Mouse (Mus musculus) cerebellum, adult 2 months (tissue): ENCODE measurements around the gene Arhgap24.

ENCODE experiments used
- CTCF ChIP-seq: fragments of 200-500 bp; IDR thresholded peaks from 2 replicates; pipeline ENCODE4 v1.5.1; 2011; ENCODE audit warnings: low read depth, mild to moderate bottlenecking, control low read depth, low read length, moderate library complexity, borderline replicate concordance; ENCODE audit not compliant: insufficient read depth
- POLR2A ChIP-seq: fragments of 200-500 bp; IDR thresholded peaks from 2 replicates; pipeline ENCODE4 v1.6.1; 2011; ENCODE audit warnings: low read length, control low read depth, borderline replicate concordance; ENCODE audit not compliant: insufficient read depth

DNA sequence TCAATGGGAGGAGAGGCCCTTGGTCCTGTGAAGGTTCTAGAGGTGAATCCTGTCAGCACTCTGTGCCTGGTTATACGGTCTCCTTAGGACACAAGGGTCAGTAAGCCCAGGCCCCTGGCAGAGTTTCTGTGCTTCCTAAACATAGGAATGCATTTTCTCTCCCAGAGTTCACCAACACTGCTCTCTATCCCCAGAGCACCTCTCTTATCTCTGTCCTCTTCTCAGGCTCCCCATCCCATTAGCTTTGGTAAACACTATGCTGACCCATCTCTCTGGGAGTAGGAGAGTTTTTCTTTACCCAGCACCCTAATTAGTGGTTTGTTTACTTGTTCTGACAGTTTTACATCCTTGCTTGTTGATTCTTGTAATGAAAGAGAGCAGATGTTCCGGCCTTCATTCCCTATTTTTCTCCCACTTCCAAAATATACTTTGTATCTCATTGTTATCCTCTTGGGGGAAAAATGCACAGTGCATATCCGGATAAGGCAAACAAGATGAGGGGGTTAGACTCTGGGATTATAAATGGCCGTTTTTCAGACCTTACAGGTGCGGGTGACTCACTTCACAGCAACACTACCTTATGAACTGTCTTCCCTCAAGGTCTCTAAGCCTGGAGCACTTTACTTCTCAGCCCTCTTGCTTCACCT, 270.6 kb downstream of the Arhgap24 start:
- no peak for TF ChIP-seq CTCF
- TF ChIP-seq POLR2A, result no peak
